Mouse (Mus musculus) layer of hippocampus, adult 2 months (tissue): ENCODE measurements at regions not wholly inside any gene's neighbourhood (a gene's known extent, or its start where the extent isn't known, plus 50 kb on each side); places are given as distances from the start of the nearest gene placed in this dataset.
A peak's percentile ranks its signal among the peaks of the same experiment; 100 is the strongest.

Source experiments
- DNase-seq, 2 experiments: peaks; one replicate each; pipeline ENCODE4 v3.0.0; 2022; ENCODE audit warnings: low spot score in 2 of 2
- H3K27ac ChIP-seq: fragments of 200-600 bp; 2 replicates; pipeline ENCODE4 v1.8.1; 2022
- H3K4me3 ChIP-seq: fragments of 200-600 bp; 2 replicates; pipeline ENCODE4 v1.8.1; 2022; ENCODE audit warnings: mild to moderate bottlenecking
- CTCF ChIP-seq: fragments of 200-600 bp; conservative IDR thresholded peaks from 2 replicates; pipeline ENCODE4 v1.8.1; 2022; ENCODE audit warnings: antibody characterized with exemption, mild to moderate bottlenecking, moderate library complexity

- Histone ChIP-seq H3K4me3 (no peak overlapping the region), H3K27ac (no peak overlapping the region)
- no peak for DNase-seq
- TF ChIP-seq CTCF, result no peak
These were observed 180.9 kb downstream of the Gm19410 start for GRCm38 (mm10) chr8:35946539-35946940.

- Histone ChIP-seq H3K4me3 (no peak overlapping the region), H3K27ac (no peak overlapping the region)
- no peak for TF ChIP-seq CTCF
- no peak for DNase-seq
These were observed 182.6 kb downstream of the Gm19410 start for GRCm38 (mm10) chr8:35948146-35948545.

- DNase-seq, result no peak
- Histone ChIP-seq H3K27ac (no peak overlapping the region), H3K4me3 (no peak overlapping the region)
- TF ChIP-seq CTCF, result no peak
These were observed 183.2 kb downstream of the Gm19410 start for GRCm38 (mm10) chr8:35948751-35949183.

GRCm38 (mm10) chr8:35955506-35955905 is 189.9 kb downstream of the Gm19410 start:
- TF ChIP-seq CTCF, result no peak
- no peak for DNase-seq
- H3K27ac ChIP-seq, result no peak overlapping the region
- no peak overlapping the region for H3K4me3 ChIP-seq

- no peak for DNase-seq
- no peak for TF ChIP-seq CTCF
- Histone ChIP-seq H3K4me3 (no peak overlapping the region), H3K27ac (no peak overlapping the region)
These were observed 190.7 kb downstream of the Gm19410 start for GRCm38 (mm10) chr8:35956319-35956718.

- no peak for DNase-seq
- TF ChIP-seq CTCF, result no peak
- no peak overlapping the region for H3K27ac ChIP-seq
- H3K4me3 ChIP-seq, result no peak overlapping the region
These were observed 193.6 kb downstream of the Gm19410 start for GRCm38 (mm10) chr8:35959201-35959600.

- TF ChIP-seq CTCF, result no peak
- Histone ChIP-seq H3K4me3 (no peak overlapping the region), H3K27ac (no peak overlapping the region)
- no peak for DNase-seq
These were observed 195.5 kb downstream of the Gm19410 start for GRCm38 (mm10) chr8:35960867-35961614.

- peak; percentile 25 for TF ChIP-seq CTCF
- DNase-seq, result no peak
- no peak overlapping the region for H3K27ac ChIP-seq
- H3K4me3 ChIP-seq, result peak overlapping the region; percentile 19; the same call in 1 of the 2 replicates
These were observed 196.1 kb downstream of the Gm19410 start for GRCm38 (mm10) chr8:35961615-35962220.

- no peak for TF ChIP-seq CTCF
- Histone ChIP-seq H3K27ac (no peak overlapping the region), H3K4me3 (no peak overlapping the region)
- DNase-seq, result no peak
These were observed 199.3 kb downstream of the Gm19410 start for GRCm38 (mm10) chr8:35964932-35965331.

GRCm38 (mm10) chr8:35968341-35968740 is 202.8 kb downstream of the Gm19410 start:
- DNase-seq, result no peak
- Histone ChIP-seq H3K4me3 (no peak overlapping the region), H3K27ac (no peak overlapping the region)
- TF ChIP-seq CTCF, result no peak

- DNase-seq, result no peak
- Histone ChIP-seq H3K4me3 (no peak overlapping the region), H3K27ac (no peak overlapping the region)
- no peak for TF ChIP-seq CTCF
These were observed 205.5 kb downstream of the Gm19410 start for GRCm38 (mm10) chr8:35971082-35971481.

GRCm38 (mm10) chr8:35974323-35975029 is 208.9 kb downstream of the Gm19410 start:
- H3K4me3 ChIP-seq, result no peak overlapping the region
- no peak overlapping the region for H3K27ac ChIP-seq
- no peak for DNase-seq
- no peak for TF ChIP-seq CTCF

- no peak for TF ChIP-seq CTCF
These were observed 214.2 kb downstream of the Gm19410 start for GRCm38 (mm10) chr8:35979638-35980255.

More at GRCm38 (mm10) chr8:35979638-35980255, 214.2 kb downstream of the Gm19410 start:
- H3K4me3 ChIP-seq, result no peak overlapping the region
- H3K27ac ChIP-seq, result no peak overlapping the region
- no peak for DNase-seq
